Mouse (Mus musculus) E14TG2a.4 (cell line): ENCODE results near the gene Grin1.

Experiments
- CTCF ChIP-seq: conservative IDR thresholded peaks from 2 replicates; pipeline ENCODE4 v1.5.1; 2014; ENCODE audit warnings: low read length
- NANOG ChIP-seq: IDR thresholded peaks from 2 replicates; pipeline ENCODE4 v1.6.1; 2014; ENCODE audit warnings: borderline replicate concordance, low read length, mixed read lengths
- POU5F1 ChIP-seq: IDR thresholded peaks from 2 replicates; pipeline ENCODE4 v1.6.1; 2014; ENCODE audit warnings: low read length, borderline replicate concordance

- TF ChIP-seq CTCF = no peak
- TF ChIP-seq NANOG = no peak
- TF ChIP-seq POU5F1 = no peak
These were observed 28.7 kb downstream of the Grin1 start for GRCm38 (mm10) chr2:25290101-25290815.
